Mouse (Mus musculus) 416B (cell line): ENCODE measurements around the gene Hpca.
A peak's percentile ranks its signal among the peaks of the same experiment; 100 is the strongest.

Experiments
- DNase-seq: peaks from one replicate; pipeline ENCODE4 v3.0.0; 2011; ENCODE audit warnings: low read depth

Gene Hpca

DNA sequence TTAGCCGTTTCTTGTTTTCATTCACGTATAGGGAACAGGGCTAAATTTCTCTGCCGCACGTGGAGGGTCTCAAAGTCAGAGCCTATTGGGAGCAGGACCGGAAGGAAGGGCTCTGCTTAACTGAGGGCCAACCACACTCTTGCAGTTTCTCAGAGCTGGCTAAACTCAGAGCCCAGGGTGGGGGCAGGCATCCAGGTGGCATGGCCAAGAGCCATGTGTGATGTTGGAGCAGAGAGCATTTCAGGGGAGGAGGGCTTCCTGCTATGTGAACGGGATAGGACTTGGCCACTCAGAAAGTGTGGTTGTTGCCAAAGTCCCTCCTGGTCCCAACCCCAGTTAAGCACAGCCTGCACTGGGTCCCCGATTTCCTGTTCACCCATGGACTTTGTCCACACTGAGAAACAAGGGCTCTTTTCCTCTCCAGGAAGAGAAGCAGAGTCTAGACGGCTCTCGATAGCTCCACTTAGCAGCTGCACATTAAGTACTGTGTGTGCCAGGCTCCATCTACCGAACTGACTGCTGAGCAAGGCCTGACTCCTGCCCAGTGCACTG is 14.4 kb downstream of the Hpca start:
- DNase-seq, result peak; percentile 5

DNA sequence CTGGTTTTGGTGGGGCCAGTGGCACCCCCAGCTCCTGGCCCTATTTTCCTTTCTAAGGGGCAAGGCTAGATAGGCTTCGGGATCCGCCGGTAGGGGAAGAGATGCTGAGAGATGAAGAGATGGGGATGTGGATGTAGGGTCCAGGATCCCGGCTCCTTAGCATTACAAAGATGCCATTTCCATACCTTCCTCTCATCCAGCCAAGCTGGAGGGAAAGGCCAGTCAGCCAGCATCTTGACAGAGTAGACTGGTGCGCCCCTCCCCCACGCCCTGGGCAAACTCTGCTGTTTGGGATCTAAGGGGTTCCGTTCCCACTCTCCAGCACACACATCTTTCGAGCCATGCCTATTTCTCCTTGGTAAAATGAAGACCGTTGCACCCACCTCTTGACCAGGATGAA is 15.8 kb downstream of the Hpca start:
- DNase-seq, result no peak

DNA sequence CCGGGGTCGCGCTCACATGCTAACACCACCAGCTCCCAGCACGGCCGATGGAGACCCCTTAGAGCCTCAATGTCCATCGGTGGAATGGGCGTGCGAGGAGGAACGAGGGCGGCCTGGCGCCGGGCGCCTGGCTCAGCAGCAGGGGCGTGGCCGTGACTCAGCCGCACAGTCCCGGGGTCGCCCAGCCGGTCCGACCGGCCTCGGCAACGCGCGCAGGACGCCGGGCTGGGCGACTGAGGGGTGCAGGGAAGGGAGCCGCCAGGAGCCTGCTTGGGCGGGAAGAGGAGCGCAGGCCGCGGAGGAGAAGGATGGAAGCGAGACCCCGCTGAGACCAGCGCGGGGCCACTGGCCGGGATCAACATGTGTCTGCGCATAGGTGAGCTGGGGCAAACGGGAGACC is 16.5 kb downstream of the Hpca start, which contains the start of gene Tmem54:
TSS of gene Tmem54 (plus strand) at position 193 of the 400 bp plus-strand sequence.
- DNase-seq, result no peak

- DNase-seq, result no peak
These were observed 19.6 kb downstream of the Hpca start for GRCm38 (mm10) chr4:129102133-129102829.

GRCm38 (mm10) chr4:129097006-129097405 is 24.8 kb downstream of the Hpca start:
- DNase-seq, result no peak

- DNase-seq, result no peak
These were observed 26.6 kb downstream of the Hpca start for GRCm38 (mm10) chr4:129095276-129095675.

DNA sequence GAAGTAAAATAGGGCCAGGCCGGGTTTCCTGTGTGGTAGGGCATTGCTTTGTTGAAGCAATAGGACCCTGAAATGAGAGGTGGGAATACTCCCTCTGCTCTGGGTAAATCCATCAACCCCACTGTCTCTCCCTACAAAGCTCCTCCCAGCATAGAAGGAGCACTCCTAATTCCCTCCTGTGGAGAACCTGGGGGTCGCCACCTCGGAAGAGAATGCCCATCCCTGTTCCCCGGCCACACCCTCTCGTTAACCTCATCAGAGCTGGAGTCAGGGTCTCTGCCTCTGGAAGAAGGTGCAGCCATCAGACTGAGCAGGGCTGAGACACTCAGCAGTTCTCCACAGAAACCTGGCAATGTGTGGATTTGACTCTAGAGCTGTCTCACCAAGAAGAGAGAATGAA is 34.0 kb downstream of the Hpca start:
- no peak for DNase-seq

DNA sequence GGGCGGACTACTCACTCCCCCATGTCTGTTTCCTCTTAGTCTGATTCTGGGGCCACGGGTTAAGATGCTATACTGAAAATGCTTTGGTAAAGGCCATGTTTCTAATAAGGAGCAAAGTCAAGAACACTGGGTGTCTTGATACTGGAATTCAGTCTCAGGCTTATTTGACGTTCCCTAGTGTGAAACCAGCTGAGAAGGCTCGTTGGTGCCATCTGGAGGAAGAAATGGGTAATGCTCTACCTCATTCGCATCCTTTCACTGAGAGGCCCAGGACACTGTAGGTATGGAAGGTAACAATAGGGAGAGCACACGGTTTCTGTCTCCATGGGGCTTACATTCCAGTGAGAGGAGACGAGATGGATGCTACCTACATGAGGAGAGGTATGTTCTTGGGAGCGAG is 35.8 kb downstream of the Hpca start:
- peak; percentile 76 for DNase-seq

DNA sequence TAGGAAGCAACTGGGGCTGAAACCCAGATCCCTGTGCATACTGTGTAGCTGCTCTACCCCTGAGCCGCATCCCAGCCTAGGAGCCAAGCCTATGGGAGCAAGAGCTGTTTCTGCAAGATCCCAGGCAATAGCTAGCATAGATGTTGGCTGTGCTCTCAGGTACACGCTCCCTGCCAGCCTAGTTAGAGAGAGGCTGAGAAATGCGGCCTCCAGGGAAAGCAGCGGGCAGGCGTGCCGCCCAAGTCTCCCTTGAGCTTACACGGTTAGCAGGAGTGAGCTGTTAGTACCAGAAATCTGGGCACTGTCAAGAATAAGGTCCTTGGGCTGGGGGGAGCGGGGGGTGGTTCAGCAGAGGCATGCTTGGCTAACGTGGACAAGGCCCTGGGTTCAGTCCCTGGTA is 36.9 kb downstream of the Hpca start:
- DNase-seq, result no peak

DNA sequence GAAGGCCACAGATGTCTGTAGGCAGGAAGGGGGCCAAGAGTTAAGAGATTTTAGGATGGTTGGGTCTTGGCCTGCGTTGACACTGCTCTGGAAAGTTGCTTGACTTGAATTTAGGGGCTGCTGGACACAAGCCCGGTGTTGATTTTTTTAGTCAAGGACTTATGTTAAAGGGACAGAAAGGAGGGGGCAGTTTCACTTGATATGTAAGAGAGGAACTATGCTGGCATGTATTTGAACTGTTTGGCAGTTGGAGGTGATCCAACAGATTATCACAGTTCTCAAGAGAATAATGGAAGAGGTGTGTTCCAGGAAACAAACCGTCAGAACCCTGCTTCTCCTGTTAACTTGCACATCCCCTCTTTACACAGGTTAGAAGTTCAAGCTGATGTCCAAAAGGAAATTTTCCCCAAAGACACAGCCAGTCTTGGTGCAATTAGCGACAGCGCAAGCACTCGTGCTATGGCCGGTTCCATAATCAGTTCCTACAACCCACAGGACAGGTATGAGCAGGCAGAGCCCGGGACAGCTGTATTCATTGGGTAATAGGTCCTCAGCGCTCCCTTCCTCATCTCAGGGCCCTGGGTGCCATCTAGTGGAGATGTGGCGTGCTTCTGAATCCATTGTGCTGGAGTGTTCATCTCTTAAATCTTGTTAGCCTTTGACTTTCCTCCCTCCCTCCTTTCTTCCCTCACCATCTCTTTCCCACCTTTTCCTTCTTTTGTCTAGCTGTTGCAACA is 39.3 kb downstream of the Hpca start:
- peak; percentile 84 for DNase-seq

DNA sequence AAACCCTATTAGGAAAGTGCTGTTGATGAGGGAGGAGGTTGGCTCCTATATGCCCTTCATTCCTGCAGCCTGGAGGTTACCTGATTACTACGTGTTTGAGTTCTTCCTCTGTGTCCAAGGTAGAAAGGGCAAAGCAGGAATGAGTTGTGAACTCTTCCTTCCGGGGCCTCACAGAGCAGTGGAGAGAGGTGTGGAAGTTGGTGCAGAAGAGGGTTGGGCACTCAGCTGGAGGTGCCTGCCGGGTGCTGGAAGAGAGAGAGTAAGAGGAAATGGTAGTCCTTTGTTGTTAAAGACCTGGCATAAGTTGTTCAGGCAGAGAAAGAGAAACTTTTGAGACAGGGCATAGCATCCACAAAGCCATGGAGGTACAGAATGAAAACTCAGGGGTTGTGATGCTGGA is 39.9 kb downstream of the Hpca start:
- no peak for DNase-seq

DNA sequence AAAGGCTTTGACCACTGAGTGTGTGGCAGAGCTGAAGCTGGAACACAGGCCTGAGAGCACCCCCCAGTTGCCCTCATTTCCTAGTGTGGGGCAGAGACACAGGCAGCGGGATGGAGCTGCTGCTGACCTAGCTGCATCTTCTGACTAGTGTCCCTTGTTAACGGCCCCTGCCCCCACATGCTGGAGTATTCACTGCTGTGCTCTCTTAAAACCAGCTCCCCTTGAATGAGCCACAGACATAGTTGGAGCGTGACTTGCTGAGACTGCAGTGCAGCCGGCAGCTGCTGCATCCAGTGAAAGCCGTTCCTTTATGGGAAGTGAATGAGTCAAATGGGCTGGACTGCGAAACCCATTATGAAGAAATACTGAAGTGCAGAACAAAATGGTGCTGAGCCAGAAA is 40.3 kb downstream of the Hpca start:
- peak; percentile 62 for DNase-seq

GRCm38 (mm10) chr4:129081041-129081440 is 40.8 kb downstream of the Hpca start:
- no peak for DNase-seq

GRCm38 (mm10) chr4:129079126-129079525 is 42.7 kb downstream of the Hpca start:
- DNase-seq, result no peak

- DNase-seq, result peak; percentile 61
These were observed 53.0 kb downstream of the Hpca start for GRCm38 (mm10) chr4:129068848-129069247.

- DNase-seq, result peak; percentile 60
These were observed 54.0 kb downstream of the Hpca start for GRCm38 (mm10) chr4:129067638-129068415.

DNA sequence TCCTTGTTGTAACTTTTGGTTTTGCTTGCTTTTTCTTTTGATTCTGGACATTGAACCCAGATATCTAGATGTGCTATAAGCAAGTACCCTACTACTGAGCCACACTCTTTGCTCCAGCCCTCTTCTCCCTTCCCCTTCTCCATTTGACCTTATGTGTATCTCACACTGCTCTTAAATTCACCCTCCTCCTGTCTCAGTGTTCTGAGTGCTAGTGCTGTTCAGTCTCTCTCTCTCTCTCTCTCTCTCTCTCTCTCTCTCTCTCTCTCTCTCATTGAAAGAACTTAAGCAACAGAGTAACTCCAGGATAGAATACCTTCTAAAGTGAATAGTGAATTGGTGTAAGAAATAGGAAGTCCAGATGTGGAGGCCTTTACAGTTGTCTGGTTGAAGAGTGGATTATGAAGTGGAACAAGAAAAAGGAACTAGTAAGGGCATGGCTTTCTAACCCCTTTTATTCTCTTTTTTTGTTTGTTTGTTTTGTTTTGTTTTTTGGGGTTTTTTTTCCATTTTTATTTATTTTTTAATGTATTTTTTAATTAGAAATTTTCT is 56.1 kb downstream of the Hpca start:
- DNase-seq, result peak; percentile 28

DNA sequence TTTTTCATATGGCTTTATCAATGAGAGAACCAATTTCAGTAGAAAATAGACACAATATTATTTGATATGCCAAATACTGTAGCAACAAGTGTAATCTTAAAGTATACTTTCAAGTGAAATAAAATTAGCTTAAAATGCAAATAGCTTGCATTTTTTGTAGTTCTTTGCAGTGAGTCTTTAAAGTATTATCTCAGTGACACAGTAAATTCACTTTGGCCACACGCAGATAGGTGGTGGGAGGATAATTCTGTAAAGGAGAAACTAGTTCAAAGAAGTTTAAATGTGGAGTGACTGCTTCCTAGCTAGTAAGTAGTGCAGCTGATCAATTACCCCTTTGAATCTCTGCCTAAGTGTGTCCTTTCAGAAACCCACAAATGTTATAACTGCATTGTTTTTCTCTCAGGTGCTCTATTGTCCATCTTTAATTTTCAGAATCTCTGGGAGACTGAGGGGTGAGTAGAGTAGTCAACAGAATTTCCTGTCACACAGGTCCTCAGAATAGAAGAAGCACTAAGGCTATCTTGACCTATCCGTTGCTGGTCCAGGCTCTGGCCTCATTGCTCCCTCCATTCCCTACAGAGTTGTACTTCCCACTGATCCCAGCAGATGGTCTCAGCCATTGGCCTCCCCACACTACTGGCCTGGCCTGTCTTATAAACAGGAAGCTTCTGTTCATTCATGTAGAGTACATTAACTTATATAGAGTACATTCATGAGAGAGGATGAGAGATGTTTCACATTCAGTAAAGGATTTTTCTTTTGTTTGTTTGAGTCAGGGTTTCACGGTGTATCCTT is 59.4 kb downstream of the Hpca start:
- no peak for DNase-seq
